Mouse (Mus musculus) neural tube, embryonic 15.5 days (tissue): ENCODE results near the gene Lax1. TPM values are rescaled to one million over a fixed set of nuclear protein-coding genes. Genes with fewer than 3 reads are reported as not detected.
"Not testable (repeated sequence)": the region's sequence is repeated elsewhere in the genome, so short reads cannot be mapped to it uniquely, and the experiment has no call there.

ENCODE experiments used
- ATAC-seq: fragments of 200-750 bp; cut with Nextera tagmentation; 2 replicates; pipeline ENCODE4 v1.8.0; 2017; ENCODE audit warnings: mild to moderate bottlenecking, moderate TSS enrichment, moderate library complexity; ENCODE audit not compliant: low FRiP score
- H3K27ac ChIP-seq: fragments of 300-500 bp; sonication (generic); replicated peaks from 2 replicates; pipeline ENCODE4 v1.5.1; 2015; ENCODE audit warnings: mild to moderate bottlenecking, inconsistent platforms
- H3K27me3 ChIP-seq: fragments of 300-500 bp; sonication (generic); replicated peaks from 2 replicates; pipeline ENCODE4 v1.6.1; 2015; ENCODE audit warnings: inconsistent platforms
- H3K36me3 ChIP-seq: fragments of 300-500 bp; sonication (generic); 2 replicates; pipeline ENCODE4 v1.6.1; 2015; ENCODE audit warnings: inconsistent platforms
- H3K4me1 ChIP-seq: fragments of 300-500 bp; sonication (generic); 2 replicates; pipeline ENCODE4 v1.6.1; 2015; ENCODE audit warnings: inconsistent platforms
- H3K4me2 ChIP-seq: fragments of 300-500 bp; sonication (generic); 2 replicates; pipeline ENCODE4 v1.6.1; 2015; ENCODE audit warnings: inconsistent platforms, mild to moderate bottlenecking, moderate library complexity
- H3K4me3 ChIP-seq: fragments of 300-500 bp; sonication (generic); replicated peaks from 2 replicates; pipeline ENCODE4 v1.5.1; 2015; ENCODE audit warnings: mild to moderate bottlenecking, inconsistent platforms
- H3K9ac ChIP-seq: fragments of 300-500 bp; sonication (generic); replicated peaks from 2 replicates; pipeline ENCODE4 v1.6.1; 2015; ENCODE audit warnings: mild to moderate bottlenecking, inconsistent platforms
- H3K9me3 ChIP-seq: fragments of 300-500 bp; sonication (generic); replicated peaks from 2 replicates; pipeline ENCODE4 v1.6.1; 2016; ENCODE audit warnings: inconsistent platforms
- WGBS: fragments of 180-500 bp; shearing (Covaris S2); methylation state at CpG from one replicate; pipeline ENCODE4 v1.1.7; 2015; ENCODE audit warnings: mixed read lengths; 5-methylcytosine and 5-hydroxymethylcytosine counted together
- polyA plus RNA-seq: library from polyadenylated mRNA; unstranded; fragments of >200 nt; fragmentation: Nextera tagmentation; extraction: Ambion mirVana; gene quantifications from 2 replicates; pipeline ENCODE4 v1.2.1, GENCODE M21; 2015

Lax1 gene
- polyA plus RNA-seq, 1 experiment from 2014 or later = 0.26 TPM

GRCm38 (mm10) chr1:133685749-133686519 lies 4.0 kb downstream of the Lax1 start:
- no peak for ATAC-seq

GRCm38 (mm10) chr1:133671801-133672200 lies 18.1 kb downstream of the Lax1 start:
- no peak overlapping the region for H3K4me3 ChIP-seq
- ATAC-seq = no peak
- WGBS = 77% methylated on average over 3 of the region's 3 CpGs

More at GRCm38 (mm10) chr1:133685749-133686519, 4.0 kb downstream of the Lax1 start:
- H3K4me3 ChIP-seq = no peak overlapping the region
- no peaks in the 10 kb centered on the region for H3K27me3 ChIP-seq
- H3K4me1 ChIP-seq = no peaks in the 10 kb centered on the region
- 86% methylated on average over 10 of the region's 10 CpGs for WGBS
- no peak overlapping the region for H3K27ac ChIP-seq
- no peaks in the 10 kb centered on the region for H3K36me3 ChIP-seq
- H3K9ac ChIP-seq = no peak overlapping the region
- H3K9me3 ChIP-seq = no peaks in the 10 kb centered on the region
- no peak overlapping the region for H3K4me2 ChIP-seq

GRCm38 (mm10) chr1:133671266-133671665 lies 18.6 kb downstream of the Lax1 start:
- ATAC-seq = no peak
- H3K4me3 ChIP-seq = no peak overlapping the region
- WGBS = 92% methylated on average over 3 of the region's 3 CpGs
- H3K9ac ChIP-seq = no peak overlapping the region
- H3K4me1 ChIP-seq = no peaks in the 10 kb centered on the region
- no peak overlapping the region for H3K27ac ChIP-seq
- no peaks in the 10 kb centered on the region for H3K27me3 ChIP-seq
- H3K36me3 ChIP-seq = no peaks in the 10 kb centered on the region
- no peak overlapping the region for H3K4me2 ChIP-seq
- no peaks in the 10 kb centered on the region for H3K9me3 ChIP-seq

More at GRCm38 (mm10) chr1:133671801-133672200, 18.1 kb downstream of the Lax1 start:
- no peaks in the 10 kb centered on the region for H3K36me3 ChIP-seq
- no peak overlapping the region for H3K4me2 ChIP-seq
- H3K9me3 ChIP-seq = no peaks in the 10 kb centered on the region
- H3K4me1 ChIP-seq = no peaks in the 10 kb centered on the region
- no peaks in the 10 kb centered on the region for H3K27me3 ChIP-seq
- no peak overlapping the region for H3K9ac ChIP-seq
- H3K27ac ChIP-seq = no peak overlapping the region

DNA sequence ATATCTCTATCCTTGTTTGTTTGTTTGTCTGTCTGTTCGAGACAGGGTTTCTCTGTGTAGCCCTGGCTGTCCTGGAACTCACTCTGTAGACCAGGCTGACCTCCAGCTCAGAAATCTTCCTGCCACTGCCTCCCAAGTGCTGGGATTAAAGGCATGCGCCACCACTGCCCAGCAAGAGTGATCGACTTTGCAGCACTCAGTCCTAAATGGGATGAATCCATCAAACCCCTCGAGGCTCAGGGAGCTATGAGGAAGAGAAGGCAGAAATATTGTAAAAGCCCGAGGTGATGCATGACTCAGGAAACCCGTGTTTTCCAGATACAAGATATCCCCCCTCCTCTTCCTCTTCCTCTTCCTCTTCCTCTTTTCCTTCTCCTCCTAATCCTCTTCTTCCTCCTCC lies 19.1 kb downstream of the Lax1 start:
- H3K9ac ChIP-seq = no peak overlapping the region
- no peaks in the 10 kb centered on the region for H3K4me1 ChIP-seq
- no peaks in the 10 kb centered on the region for H3K9me3 ChIP-seq
- H3K27me3 ChIP-seq = no peaks in the 10 kb centered on the region
- H3K36me3 ChIP-seq = no peaks in the 10 kb centered on the region
- no peak for ATAC-seq
- no peak overlapping the region for H3K27ac ChIP-seq
- no peak overlapping the region for H3K4me2 ChIP-seq
- no peak overlapping the region for H3K4me3 ChIP-seq
- WGBS = 82% methylated on average over 6 of the region's 6 CpGs

- Histone ChIP-seq H3K27ac (no peak overlapping the region), H3K4me3 (no peak overlapping the region), H3K9me3 (no peaks in the 10 kb centered on the region), H3K4me2 (no peak overlapping the region), H3K9ac (no peak overlapping the region), H3K27me3 (no peaks in the 10 kb centered on the region), H3K36me3 (no peaks in the 10 kb centered on the region), H3K4me1 (no peaks in the 10 kb centered on the region)
- WGBS = 37% methylated on average over 12 of the region's 12 CpGs
- ATAC-seq = no peak
Observed at GRCm38 (mm10) chr1:133670190-133670589, 19.7 kb downstream of the Lax1 start.

DNA sequence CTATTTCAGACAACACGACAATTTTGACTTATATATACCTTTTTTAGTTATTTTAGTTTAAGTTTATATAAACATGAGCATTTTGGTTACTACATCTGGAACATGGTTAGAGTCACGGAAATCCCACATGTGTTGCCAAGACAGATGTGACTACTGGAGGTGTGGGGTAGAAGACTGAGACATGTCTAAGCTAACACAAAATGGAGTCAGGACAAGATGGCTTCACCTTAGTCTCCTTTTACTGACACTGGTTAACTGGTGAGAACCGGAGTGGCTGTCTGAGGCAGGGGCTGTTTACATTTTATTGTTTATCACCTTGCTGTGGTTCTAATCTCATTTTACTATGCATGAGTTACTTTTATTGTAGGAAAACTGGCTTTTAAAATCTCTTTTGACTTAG lies 21.3 kb downstream of the Lax1 start:
- Histone ChIP-seq H3K27ac (no peak overlapping the region), H3K4me1 (no peaks in the 10 kb centered on the region), H3K36me3 (no peaks in the 10 kb centered on the region), H3K9ac (no peak overlapping the region), H3K9me3 (no peaks in the 10 kb centered on the region), H3K4me2 (no peak overlapping the region), H3K4me3 (no peak overlapping the region), H3K27me3 (no peaks in the 10 kb centered on the region)
- ATAC-seq = no peak
- WGBS = 83% methylated on average over 3 of the region's 3 CpGs

- WGBS = 47% methylated on average over 7 of the region's 7 CpGs
Observed at GRCm38 (mm10) chr1:133667721-133668120, 22.2 kb downstream of the Lax1 start.

GRCm38 (mm10) chr1:133665713-133666112 lies 24.2 kb downstream of the Lax1 start:
- 84% methylated on average over 8 of the region's 8 CpGs for WGBS
- not testable (repeated sequence) for H3K9ac ChIP-seq, H3K4me3 ChIP-seq

More at GRCm38 (mm10) chr1:133667721-133668120, 22.2 kb downstream of the Lax1 start:
- Histone ChIP-seq H3K27ac (no peak overlapping the region), H3K36me3 (no peaks in the 10 kb centered on the region), H3K9me3 (no peaks in the 10 kb centered on the region), H3K4me2 (no peak overlapping the region), H3K9ac (no peak overlapping the region), H3K4me3 (no peak overlapping the region), H3K27me3 (no peaks in the 10 kb centered on the region), H3K4me1 (no peaks in the 10 kb centered on the region)
- ATAC-seq = no peak

GRCm38 (mm10) chr1:133664203-133664970 lies 25.5 kb downstream of the Lax1 start:
- Histone ChIP-seq H3K4me3 (no peak overlapping the region), H3K4me1 (peaks cover 11% of the 10 kb centered on the region), H3K27ac (no peak overlapping the region), H3K9ac (no peak overlapping the region), H3K4me2 (no peak overlapping the region), H3K36me3 (no peaks in the 10 kb centered on the region), H3K9me3 (no peaks in the 10 kb centered on the region), H3K27me3 (no peaks in the 10 kb centered on the region)
- ATAC-seq = no peak
- 65% methylated on average over 11 of the region's 11 CpGs for WGBS

More at GRCm38 (mm10) chr1:133665713-133666112, 24.2 kb downstream of the Lax1 start:
- not testable (repeated sequence) for H3K4me2 ChIP-seq, H3K9me3 ChIP-seq, H3K27me3 ChIP-seq, H3K4me1 ChIP-seq, ATAC-seq, H3K36me3 ChIP-seq, H3K27ac ChIP-seq

DNA sequence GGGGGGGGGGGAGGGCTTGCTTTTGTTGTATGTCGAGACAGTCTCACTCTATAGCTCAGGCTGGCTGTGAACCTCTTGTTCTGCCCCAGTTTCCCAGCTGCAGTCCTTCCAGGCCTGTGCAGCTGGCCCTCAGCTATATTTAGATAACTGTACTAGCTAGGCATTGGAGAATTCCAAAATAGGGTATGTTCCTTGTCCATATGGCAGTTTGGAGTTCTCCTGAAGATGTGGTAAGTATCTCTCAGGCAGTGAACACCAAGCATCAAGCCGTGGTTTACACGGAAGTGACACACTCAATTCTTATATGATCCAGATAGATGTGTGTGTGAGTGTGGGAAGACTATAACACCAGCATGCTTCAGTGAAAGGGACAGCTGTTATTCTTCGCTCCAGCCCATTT lies 26.5 kb downstream of the Lax1 start:
- ATAC-seq = no peak
- Histone ChIP-seq H3K9me3 (no peaks in the 10 kb centered on the region), H3K9ac (no peak overlapping the region), H3K36me3 (peaks cover 4% of the 10 kb centered on the region; the same call in 1 of the 2 replicates), H3K4me3 (no peak overlapping the region), H3K27me3 (no peaks in the 10 kb centered on the region), H3K27ac (no peak overlapping the region), H3K4me2 (no peak overlapping the region), H3K4me1 (peaks cover 20% of the 10 kb centered on the region)
- WGBS = 85% methylated on average over 4 of the region's 4 CpGs

DNA sequence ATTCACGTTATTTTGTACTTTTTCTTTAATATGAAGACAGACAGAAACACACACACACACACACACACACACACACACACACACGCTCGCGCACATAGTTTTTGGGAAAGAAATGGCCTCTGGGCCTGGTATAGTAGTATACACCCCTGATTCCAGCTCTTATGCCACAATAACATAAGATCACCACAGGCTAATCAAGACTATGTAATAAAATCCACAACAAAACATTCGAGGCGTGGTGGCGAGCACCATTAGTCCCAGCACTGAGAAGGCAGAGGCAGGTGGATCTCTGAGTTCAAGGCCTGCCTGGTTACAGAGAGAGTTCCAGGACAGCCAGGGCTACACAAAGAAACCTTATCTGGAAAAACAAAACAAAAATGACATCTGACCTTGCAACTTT lies 27.0 kb downstream of the Lax1 start:
- 95% methylated on average over 7 of the region's 7 CpGs for WGBS
- Histone ChIP-seq H3K4me2 (no peak overlapping the region), H3K36me3 (peaks cover 4% of the 10 kb centered on the region; the same call in 1 of the 2 replicates), H3K4me3 (no peak overlapping the region), H3K9me3 (no peaks in the 10 kb centered on the region), H3K4me1 (peaks cover 25% of the 10 kb centered on the region), H3K9ac (no peak overlapping the region), H3K27me3 (no peaks in the 10 kb centered on the region), H3K27ac (no peak overlapping the region)
- ATAC-seq = no peak
